Mouse (Mus musculus): ENCODE measurements around the gene Lyrm9. TPM values are rescaled to one million over a fixed set of nuclear protein-coding genes. Genes with fewer than 3 reads are reported as not detected.
A peak's percentile ranks its signal among the peaks of the same experiment; 100 is the strongest.

Lyrm9 gene
- polyA plus RNA-seq, 1 experiment: 11.4 TPM

DNA sequence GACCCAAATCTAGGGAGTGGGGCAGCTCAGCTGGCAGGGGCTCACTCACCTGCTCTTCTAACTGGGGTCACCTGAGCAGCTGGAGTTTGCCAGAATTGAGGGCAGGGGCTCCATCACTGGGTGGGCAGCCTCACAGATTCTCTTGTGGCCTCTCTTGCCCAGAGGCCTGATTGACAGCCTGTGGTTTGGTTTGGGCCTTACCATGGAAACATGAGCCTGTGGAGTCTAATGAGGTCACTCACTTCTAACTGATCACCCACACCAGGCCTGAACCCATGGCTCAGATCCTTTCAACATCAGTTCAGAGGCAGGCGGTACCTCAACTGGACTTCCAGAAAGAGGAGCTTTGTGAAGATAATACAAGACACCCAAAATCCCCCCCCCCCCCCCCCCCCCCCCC, 60.3 kb downstream of the Lyrm9 start:
- Histone ChIP-seq H3K4me1 (ENCODE audit: control insufficient read depth, insufficient read depth, insufficient read length) (no peaks in the 10 kb centered on the region; the same call in 1 of the 2 replicates), H3K36me3 (ENCODE audit: control insufficient read depth, insufficient read depth, low read length) (no peaks in the 10 kb centered on the region), H3K4me3 (ENCODE audit: extremely low read depth, insufficient read depth, insufficient read length) (no peak overlapping the region), H3K27me3 (ENCODE audit: control insufficient read depth, insufficient read depth, low read length) (no peaks in the 10 kb centered on the region), H3K27ac (ENCODE audit: insufficient read depth, low read length) (no peak overlapping the region)
- TF ChIP-seq CTCF (IDR thresholded peaks at IDR 0.05; ENCODE audit: extremely low read depth, insufficient read depth, insufficient read length, insufficient replicate concordance) (no peak), POLR2A (IDR thresholded peaks at IDR 0.05; ENCODE audit: low read depth, low read length) (no peak)
- DNase-seq (ENCODE audit: low read depth in 1 of 2, low spot score in 2 of 2): no peak
- 67% methylated on average over 1 of the region's 1 CpGs for WGBS

DNA sequence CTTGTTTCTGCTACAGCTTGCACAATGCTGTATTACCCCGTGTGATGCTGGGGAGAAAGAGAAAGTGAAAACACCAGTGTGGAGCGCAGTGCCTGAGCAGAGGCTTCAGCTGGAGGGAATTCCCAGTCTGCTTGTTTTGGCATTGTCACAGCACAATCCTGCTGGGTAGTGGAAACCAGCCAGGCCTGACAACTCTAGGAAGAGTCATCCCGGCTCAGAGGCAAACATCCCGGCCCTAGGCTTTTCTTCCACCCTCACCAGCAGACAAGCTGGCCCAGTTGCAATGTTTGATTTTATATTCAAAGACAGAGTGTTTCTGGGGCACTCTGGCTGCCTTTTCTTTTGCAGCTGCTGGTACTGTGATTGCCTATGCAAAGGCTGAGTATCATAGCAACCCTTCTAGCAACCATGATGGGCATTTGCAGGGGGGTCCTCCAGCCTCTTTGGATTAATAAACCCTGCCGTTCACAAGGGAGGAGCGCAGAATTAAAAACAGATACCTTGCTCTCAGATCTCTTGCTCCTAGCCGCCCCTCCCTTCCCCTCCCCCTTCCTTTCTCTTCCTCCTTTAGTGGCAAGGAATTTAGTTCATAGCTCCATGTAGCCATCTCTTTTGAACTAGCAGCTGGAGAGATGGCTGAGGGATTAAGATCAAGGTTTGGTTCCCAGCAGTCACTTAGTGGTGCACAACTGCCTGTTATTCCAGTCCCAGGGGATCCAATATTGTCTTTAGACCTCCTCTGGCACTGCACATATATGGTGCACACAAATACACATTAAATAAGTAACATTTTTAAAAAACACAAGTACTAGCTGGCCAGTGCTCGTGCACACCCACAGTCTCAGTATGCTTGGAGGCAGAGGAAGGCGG, 61.0 kb downstream of the Lyrm9 start:
- H3K4me3 ChIP-seq (ENCODE audit: extremely low read depth, insufficient read depth, insufficient read length): peak overlapping the region; percentile 49
- H3K27ac ChIP-seq (ENCODE audit: insufficient read depth, low read length): peak overlapping the region; percentile 60
- 43% methylated on average over 9 of the region's 9 CpGs for WGBS
- TF ChIP-seq POLR2A (IDR thresholded peaks at IDR 0.05; ENCODE audit: low read depth, low read length) (no peak), CTCF (IDR thresholded peaks at IDR 0.05; ENCODE audit: extremely low read depth, insufficient read depth, insufficient read length, insufficient replicate concordance) (no peak)
- no peaks in the 10 kb centered on the region; the same call in 1 of the 2 replicates for H3K4me1 ChIP-seq (ENCODE audit: control insufficient read depth, insufficient read depth, insufficient read length)
- H3K36me3 ChIP-seq (ENCODE audit: control insufficient read depth, insufficient read depth, low read length): no peaks in the 10 kb centered on the region
- H3K27me3 ChIP-seq (ENCODE audit: control insufficient read depth, insufficient read depth, low read length): no peaks in the 10 kb centered on the region
- DNase-seq (ENCODE audit: low read depth in 1 of 2, low spot score in 2 of 2): peak; percentile 19 to 32

DNA sequence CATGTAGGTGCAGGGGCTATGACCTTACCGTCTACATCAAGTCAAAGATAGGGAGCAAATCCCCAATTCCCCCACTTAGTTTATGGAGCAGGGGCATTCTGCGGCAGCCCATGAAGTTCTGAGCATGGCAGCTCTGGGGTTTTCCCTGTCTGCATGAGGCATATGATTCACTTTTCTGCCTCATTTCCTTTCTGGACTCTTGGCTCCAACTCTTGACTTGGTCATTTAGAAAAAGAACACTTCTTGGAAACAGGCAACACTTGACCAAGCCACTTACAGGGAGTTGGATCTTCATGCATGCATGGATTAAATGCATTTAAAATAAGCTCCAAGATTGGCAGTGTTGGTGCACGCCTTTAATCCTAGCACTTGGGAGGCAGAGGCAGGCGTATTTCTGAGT, 62.8 kb downstream of the Lyrm9 start:
- H3K27ac ChIP-seq (ENCODE audit: insufficient read depth, low read length): no peak overlapping the region
- no peaks in the 10 kb centered on the region for H3K36me3 ChIP-seq (ENCODE audit: control insufficient read depth, insufficient read depth, low read length)
- 93% methylated on average over 4 of the region's 4 CpGs for WGBS
- TF ChIP-seq POLR2A (IDR thresholded peaks at IDR 0.05; ENCODE audit: low read depth, low read length): no peak
- TF ChIP-seq CTCF (IDR thresholded peaks at IDR 0.05; ENCODE audit: extremely low read depth, insufficient read depth, insufficient read length, insufficient replicate concordance): no peak
- H3K4me1 ChIP-seq (ENCODE audit: control insufficient read depth, insufficient read depth, insufficient read length): no peaks in the 10 kb centered on the region; the same call in 1 of the 2 replicates
- H3K4me3 ChIP-seq (ENCODE audit: extremely low read depth, insufficient read depth, insufficient read length): no peak overlapping the region
- no peak for DNase-seq (ENCODE audit: low read depth in 1 of 2, low spot score in 2 of 2)
- no peaks in the 10 kb centered on the region for H3K27me3 ChIP-seq (ENCODE audit: control insufficient read depth, insufficient read depth, low read length)

Other genes starting within 250 kb of the Lyrm9 start
- 13.8 and 24.0 TPM in 2 replicates for gene Nlk, start 129.2 kb upstream of the Lyrm9 start, polyA plus RNA-seq (2012; rRNA removed)
- 38.0 and 42.1 TPM in 2 replicates for gene Ccnq, start 74.9 kb upstream of the Lyrm9 start, polyA plus RNA-seq (2012; rRNA removed)
- gene Nos2, start 94.2 kb downstream of the Lyrm9 start, polyA plus RNA-seq (2012; rRNA removed): 1.2 and 1.3 TPM in 2 replicates
- gene Lgals9, start 158.4 kb downstream of the Lyrm9 start, polyA plus RNA-seq (2012; rRNA removed): 103 and 113 TPM in 2 replicates

Data from spleen, adult 2 months (tissue).